In genomic region chr10:82689681-82690211, GRCm38 (mm10) we compare ENCODE assay signal across 8 mouse cellular contexts. TPM values are rescaled to one million over a fixed set of nuclear protein-coding genes. Genes with fewer than 3 reads are reported as not detected.
DNase-seq lines count a peak whose midpoint lies in the region; ATAC-seq and TF ChIP-seq lines count a peak whose summit lies in the region.
"Had no signal": no experiment of that assay in that cellular context is flagged by ENCODE, and none has a peak within 500 bp of the region (broad histone marks: within the 10 kb centered on the region; RNA-seq: fewer than 3 reads in every experiment).

No protein-coding gene starts in this region.

- 78% methylated on average over 7 of the region's 7 CpGs for WGBS in embryonic facial prominence, embryonic 10.5 days
- WGBS in heart, postnatal 0 days: 59% methylated on average over 7 of the region's 7 CpGs
- WGBS in neural tube, embryonic 15.5 days: 80% methylated on average over 7 of the region's 7 CpGs

- H3K9me3 ChIP-seq in embryonic facial prominence, embryonic 10.5 days: no peaks in the 10 kb centered on the region
- no peaks in the 10 kb centered on the region for H3K9me3 ChIP-seq in heart, postnatal 0 days (replicated peaks; ENCODE audit: control insufficient read depth, low read length)
- H3K9me3 ChIP-seq in neural tube, embryonic 15.5 days (replicated peaks): no peaks in the 10 kb centered on the region
- H3K9me3 ChIP-seq: hindbrain, embryonic 15.5 days had no signal

- H3K27me3 ChIP-seq in embryonic facial prominence, embryonic 10.5 days (replicated peaks; ENCODE audit: low read depth, poor library complexity, severe bottlenecking): no peaks in the 10 kb centered on the region; the same call in 1 of the 2 replicates
- 0 out of 2 replicates have a peak, but pooled peaks cover 4% of the 10 kb centered on the region for H3K27me3 ChIP-seq in heart, postnatal 0 days (ENCODE audit: control insufficient read depth, insufficient read depth, low read length)
- H3K27me3 ChIP-seq in neural tube, embryonic 15.5 days (replicated peaks): no peaks in the 10 kb centered on the region
- H3K27me3 ChIP-seq: hindbrain, embryonic 15.5 days had no signal

- H3K27ac ChIP-seq in embryonic facial prominence, embryonic 10.5 days (replicated peaks): peak overlapping the region; percentile 85
- H3K27ac ChIP-seq in heart, postnatal 0 days (ENCODE audit: low read depth): peak overlapping the region; percentile 45
- no peak overlapping the region for H3K27ac ChIP-seq in neural tube, embryonic 15.5 days (replicated peaks)
- H3K27ac ChIP-seq: hindbrain, embryonic 15.5 days had no signal

- no peak for TF ChIP-seq EP300 in heart, postnatal 0 days (IDR thresholded peaks at IDR 0.05; ENCODE audit: low read depth)

- no peak overlapping the region for H3K9ac ChIP-seq in heart, postnatal 0 days (replicated peaks; ENCODE audit: low read depth, low read length)
- 0 out of 2 replicates have a peak overlapping the region, but pooled peaks have one; percentile 17 for H3K9ac ChIP-seq in neural tube, embryonic 15.5 days (replicated peaks)

- TF ChIP-seq CTCF in heart, postnatal 0 days (IDR thresholded peaks at IDR 0.05; ENCODE audit: low read depth): no peak

- peaks cover 19% of the 10 kb centered on the region for H3K4me1 ChIP-seq in embryonic facial prominence, embryonic 10.5 days
- H3K4me1 ChIP-seq in heart, postnatal 0 days (ENCODE audit: control insufficient read depth, insufficient read depth): peaks cover 3% of the 10 kb centered on the region; the same call in 1 of the 2 replicates
- peaks cover 7% of the 10 kb centered on the region for H3K4me1 ChIP-seq in neural tube, embryonic 15.5 days
- H3K4me1 ChIP-seq: hindbrain, embryonic 15.5 days had no signal

- peak; percentile 25; the same call in 1 of the 2 replicates for ATAC-seq in heart, postnatal 0 days (ENCODE audit: insufficient read depth, low read depth)
- no peak for ATAC-seq in neural tube, embryonic 15.5 days (ENCODE audit: low FRiP score)
- ATAC-seq in CD4-positive, CD25-positive, alpha-beta regulatory T cell, adult 4 months: no peak

- no peaks in the 10 kb centered on the region for H3K36me3 ChIP-seq in embryonic facial prominence, embryonic 10.5 days (replicated peaks)
- H3K36me3 ChIP-seq in heart, postnatal 0 days (replicated peaks; ENCODE audit: control insufficient read depth, insufficient read depth, low read length): no peaks in the 10 kb centered on the region
- no peaks in the 10 kb centered on the region for H3K36me3 ChIP-seq in neural tube, embryonic 15.5 days
- H3K36me3 ChIP-seq: hindbrain, embryonic 15.5 days had no signal

- DNase-seq in layer of hippocampus, adult 9-11 months: peak; percentile 62
- no peak for DNase-seq in layer of hippocampus, postnatal 14 days (ENCODE audit: low spot score in 2 of 2)
- no peak for DNase-seq in embryonic facial prominence, embryonic 10.5 days (ENCODE audit: low spot score)
- peak; percentile 19 for DNase-seq in heart, postnatal 0 days (ENCODE audit: low spot score)
- no peak for DNase-seq in spleen, postnatal 14 days (ENCODE audit: low spot score in 2 of 2)

- H3K4me2 ChIP-seq in heart, postnatal 0 days (ENCODE audit: low read depth, low read length): peak overlapping the region; percentile 46
- peak overlapping the region; percentile 52 for H3K4me2 ChIP-seq in neural tube, embryonic 15.5 days

- H3K4me3 ChIP-seq in embryonic facial prominence, embryonic 10.5 days: peak overlapping the region; percentile 44
- H3K4me3 ChIP-seq in heart, postnatal 0 days (ENCODE audit: low read depth, low read length): peak overlapping the region; percentile 2
- peak overlapping the region; percentile 22; the same call in 1 of the 2 replicates for H3K4me3 ChIP-seq in neural tube, embryonic 15.5 days (replicated peaks)

RNA-seq across cellular contexts. Expression of gene Glt8d2, which starts 0.7 kb away (rescaled TPM):
- 1 to 10 TPM; 6.8 to 7.2 TPM for total RNA-seq in layer of hippocampus, postnatal 14 days (2021)
- polyA plus RNA-seq in embryonic facial prominence, embryonic 10.5 days (2016; fragmentation: Nextera tagmentation; extraction: Ambion mirVana): 3.4 and 5.2 TPM in 2 replicates
- 6.6 and 9.5 TPM in 2 replicates for total RNA-seq in heart, postnatal 0 days (2014; rRNA removed; ENCODE audit: low replicate concordance)
- polyA plus RNA-seq in heart, postnatal 0 days (2015; fragmentation: Nextera tagmentation; extraction: Ambion mirVana): 2.8 TPM in 2 replicates
- polyA plus RNA-seq in neural tube, embryonic 15.5 days (2015; fragmentation: Nextera tagmentation; extraction: Ambion mirVana): 1.8 and 2.7 TPM in 2 replicates
- 1 to 10 TPM; 2.1 to 2.9 TPM for polyA plus RNA-seq in CD4-positive, CD25-positive, alpha-beta regulatory T cell, adult 4 months (2017; shearing (Covaris generic))

RNA-seq across cellular contexts. Expression of gene Hcfc2, which starts 6.2 kb away (rescaled TPM):
- 10 to 100 TPM; 35.5 to 36.2 TPM for total RNA-seq in layer of hippocampus, postnatal 14 days (2021)
- 24.5 and 26.6 TPM in 2 replicates for polyA plus RNA-seq in embryonic facial prominence, embryonic 10.5 days (2016; fragmentation: Nextera tagmentation; extraction: Ambion mirVana)
- 18.9 and 30.5 TPM in 2 replicates for total RNA-seq in heart, postnatal 0 days (2014; rRNA removed; ENCODE audit: low replicate concordance)
- polyA plus RNA-seq in heart, postnatal 0 days (2015; fragmentation: Nextera tagmentation; extraction: Ambion mirVana): 30.6 and 34.3 TPM in 2 replicates
- polyA plus RNA-seq in neural tube, embryonic 15.5 days (2015; fragmentation: Nextera tagmentation; extraction: Ambion mirVana): 31.3 and 37.5 TPM in 2 replicates
- polyA plus RNA-seq in CD4-positive, CD25-positive, alpha-beta regulatory T cell, adult 4 months (2017; shearing (Covaris generic)): 10 to 100 TPM; 22.7 to 24.9 TPM

Comparison
In these comparisons a context has a peak if more than half of its experiments do, and no peak if none do; other contexts are left out.
1. DNase-seq: peak in layer of hippocampus, adult 9-11 months (single experiment) and heart, postnatal 0 days (single experiment); none in layer of hippocampus, postnatal 14 days (0 of 2), embryonic facial prominence, embryonic 10.5 days (single experiment) and spleen, postnatal 14 days (0 of 2).
2. Peak in every context shown above with its lines, with median percentiles within 50 percentile points of each other: H3K4me3 ChIP-seq.